Mouse (Mus musculus) liver, postnatal 0 days (tissue): ENCODE data around the gene Coro2a.

Experiments used
- CTCF ChIP-seq: sonication (generic); IDR thresholded peaks from 2 replicates; pipeline ENCODE4 v1.5.1; 2016; ENCODE audit warnings: antibody characterized with exemption, low read depth
- EP300 ChIP-seq: IDR thresholded peaks from 2 replicates; pipeline ENCODE4 v1.6.1; 2016; ENCODE audit warnings: antibody characterized with exemption, low read depth, mild to moderate bottlenecking

DNA sequence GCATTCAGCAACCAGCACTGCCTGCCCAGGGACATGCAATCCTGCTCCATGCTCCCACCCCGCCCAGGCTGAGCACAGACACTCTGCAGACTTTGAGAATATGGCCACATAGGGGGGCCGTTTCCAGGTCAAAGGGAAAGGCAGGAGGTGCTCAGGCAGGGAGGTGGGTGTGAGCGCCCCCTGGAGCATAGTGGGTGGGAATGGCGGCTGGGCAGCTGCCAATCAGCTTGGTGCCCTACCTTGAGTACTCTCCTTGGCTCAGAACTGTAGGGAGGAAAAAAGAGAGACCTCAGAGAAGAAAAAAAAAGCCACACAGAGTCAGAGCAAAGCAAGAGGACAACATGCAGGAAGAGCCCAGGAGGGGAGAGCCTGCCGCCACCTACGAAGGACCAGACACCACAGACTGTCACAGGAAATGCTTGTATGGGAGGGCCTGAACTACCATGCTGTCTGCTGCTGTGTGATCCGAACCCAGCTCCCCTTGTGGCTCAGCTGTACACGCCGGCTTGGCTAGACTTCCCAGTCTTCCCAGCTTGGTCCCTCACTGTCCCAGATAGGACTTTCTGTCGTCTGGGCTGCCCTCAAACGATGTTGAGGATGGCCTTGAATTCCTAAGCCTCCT is 16.3 kb upstream of the Coro2a start:
- TF ChIP-seq CTCF (peak; percentile 58), EP300 (no peak)
